8 mouse cellular contexts compared by ENCODE assay signal in genomic region chr15:79328939-79329275, GRCm38 (mm10). TPM values are rescaled to one million over a fixed set of nuclear protein-coding genes. Genes with fewer than 3 reads are reported as not detected.
A peak's percentile ranks its signal among the peaks of the same experiment; 100 is the strongest.
DNase-seq lines count a peak whose midpoint lies in the region; ATAC-seq and TF ChIP-seq lines count a peak whose summit lies in the region.

No protein-coding gene starts in this region.

- H3K4me3 ChIP-seq in forebrain, embryonic 15.5 days = peak overlapping the region; percentile 76; the same call in 1 of the 2 replicates
- no peak overlapping the region for H3K4me3 ChIP-seq in liver, postnatal 0 days (ENCODE audit: low read depth, low read length)
- H3K4me3 ChIP-seq in thymus, adult 2 months (ENCODE audit: control insufficient read depth, insufficient read depth, low read length) = no peak overlapping the region

- TF ChIP-seq POLR2A in thymus, adult 2 months (IDR thresholded peaks at IDR 0.05; ENCODE audit: control insufficient read depth, extremely low read depth, insufficient read depth, low read length, poor library complexity) = no peak

- no peaks in the 10 kb centered on the region for H3K9me3 ChIP-seq in forebrain, embryonic 15.5 days
- H3K9me3 ChIP-seq in liver, postnatal 0 days (ENCODE audit: low read length) = no peaks in the 10 kb centered on the region

- ATAC-seq in forebrain, embryonic 15.5 days (replicated peaks) = no peak
- no peak for ATAC-seq in liver, postnatal 0 days

- no peak overlapping the region for H3K9ac ChIP-seq in forebrain, embryonic 15.5 days (replicated peaks)
- no peak overlapping the region for H3K9ac ChIP-seq in liver, postnatal 0 days (replicated peaks)

- TF ChIP-seq EP300 in liver, postnatal 0 days (IDR thresholded peaks at IDR 0.05; ENCODE audit: low read depth) = no peak

- H3K27me3 ChIP-seq in forebrain, embryonic 15.5 days = no peaks in the 10 kb centered on the region
- no peaks in the 10 kb centered on the region for H3K27me3 ChIP-seq in liver, postnatal 0 days (ENCODE audit: insufficient read depth, low read length)
- H3K27me3 ChIP-seq in thymus, adult 2 months (ENCODE audit: control insufficient read depth, insufficient read depth, low read length) = no peaks in the 10 kb centered on the region

- no peak for TF ChIP-seq CTCF in liver, postnatal 0 days (IDR thresholded peaks at IDR 0.05; ENCODE audit: low read depth)
- no peak for TF ChIP-seq CTCF in thymus, adult 2 months (IDR thresholded peaks at IDR 0.05; ENCODE audit: borderline replicate concordance, control insufficient read depth, extremely low read depth, insufficient read depth, low read length, poor library complexity)

- H3K4me2 ChIP-seq in forebrain, embryonic 15.5 days (replicated peaks) = no peak overlapping the region
- peak overlapping the region; percentile 91; the same call in 1 of the 2 replicates for H3K4me2 ChIP-seq in liver, postnatal 0 days (ENCODE audit: low read depth, low read length)

- H3K36me3 ChIP-seq in forebrain, embryonic 15.5 days = no peaks in the 10 kb centered on the region
- H3K36me3 ChIP-seq in liver, postnatal 0 days (replicated peaks; ENCODE audit: insufficient read depth, low read length) = no peaks in the 10 kb centered on the region
- no peaks in the 10 kb centered on the region for H3K36me3 ChIP-seq in thymus, adult 2 months (ENCODE audit: control insufficient read depth, insufficient read depth, low read length)

- H3K4me1 ChIP-seq in forebrain, embryonic 15.5 days = peaks cover 21% of the 10 kb centered on the region
- peaks cover 51% of the 10 kb centered on the region for H3K4me1 ChIP-seq in liver, postnatal 0 days (ENCODE audit: insufficient read depth)
- peaks cover 33% of the 10 kb centered on the region for H3K4me1 ChIP-seq in thymus, adult 2 months (replicated peaks; ENCODE audit: control insufficient read depth, insufficient read depth, low read length)

- WGBS in forebrain, embryonic 15.5 days = 95% methylated on average over 4 of the region's 4 CpGs
- WGBS in liver, postnatal 0 days (ENCODE audit: insufficient replicate concordance) = 67% methylated on average over 4 of the region's 4 CpGs
- WGBS in thymus, adult 2 months = 72% methylated on average over 4 of the region's 4 CpGs

- peak; percentile 19 for DNase-seq in kidney, adult 9 months
- DNase-seq in kidney, postnatal 14 days = no peak
- DNase-seq in ES-CJ7 (ENCODE audit: low read depth, low spot score) = peak; percentile 40
- no peak for DNase-seq in liver, postnatal 0 days
- no peak for DNase-seq in natural killer cell, adult 2 months (ENCODE audit: low spot score in 2 of 2)
- DNase-seq in embryo, embryonic 10.5 days (ENCODE audit: low spot score) = no peak
- DNase-seq in thymus, adult 2 months = no peak

- peak overlapping the region; percentile 91; the same call in 1 of the 2 replicates for H3K27ac ChIP-seq in forebrain, embryonic 15.5 days (replicated peaks)
- H3K27ac ChIP-seq in liver, postnatal 0 days (ENCODE audit: low read depth) = peak overlapping the region; percentile 99
- no peak overlapping the region for H3K27ac ChIP-seq in thymus, adult 2 months (ENCODE audit: control insufficient read depth, insufficient read depth, low read length)

RNA-seq across cellular contexts. Expression of gene Pla2g6, which starts 0.7 kb away (rescaled TPM):
- 25.8 and 29.5 TPM in 2 replicates for polyA plus RNA-seq in forebrain, embryonic 15.5 days (2015; fragmentation: Nextera tagmentation; extraction: Ambion mirVana)
- 18.5 and 18.8 TPM in 2 replicates for polyA plus RNA-seq in liver, postnatal 0 days (2015; fragmentation: Nextera tagmentation; extraction: Ambion mirVana)
- 65.2 and 71.4 TPM in 2 replicates for polyA plus RNA-seq in thymus, adult 2 months (2012; rRNA removed)

RNA-seq across cellular contexts. Expression of gene Maff, which starts 17.5 kb away (rescaled TPM):
- polyA plus RNA-seq in forebrain, embryonic 15.5 days (2015; fragmentation: Nextera tagmentation; extraction: Ambion mirVana) = 0.79 and 0.97 TPM in 2 replicates
- polyA plus RNA-seq in liver, postnatal 0 days (2015; fragmentation: Nextera tagmentation; extraction: Ambion mirVana) = 0.94 and 1.1 TPM in 2 replicates
- 7.4 and 8.1 TPM in 2 replicates for polyA plus RNA-seq in thymus, adult 2 months (2012; rRNA removed)

RNA-seq across cellular contexts. Expression of gene Baiap2l2, which starts 43.6 kb away (rescaled TPM):
- 1.9 and 3.6 TPM in 2 replicates for polyA plus RNA-seq in forebrain, embryonic 15.5 days (2015; fragmentation: Nextera tagmentation; extraction: Ambion mirVana)
- 1.2 and 2.1 TPM in 2 replicates for polyA plus RNA-seq in liver, postnatal 0 days (2015; fragmentation: Nextera tagmentation; extraction: Ambion mirVana)
- polyA plus RNA-seq in thymus, adult 2 months (2012; rRNA removed) = 0.68 and 2.9 TPM in 2 replicates

Comparison
In these comparisons a context has a peak if more than half of its experiments do, and no peak if none do; other contexts are left out.
1. DNase-seq: peak in kidney, adult 9 months (single experiment) and ES-CJ7 (single experiment); none in kidney, postnatal 14 days (single experiment), liver, postnatal 0 days (single experiment), natural killer cell, adult 2 months (0 of 2), embryo, embryonic 10.5 days (single experiment) and thymus, adult 2 months (single experiment).